Mouse (Mus musculus) C2C12 (cell line): Measurements from ENCODE around the gene Polr2j.

Experiments
- CEBPB ChIP-seq: IDR thresholded peaks from one replicate; pipeline ENCODE4 v1.6.1; 2011; ENCODE audit warnings: low read depth, mild to moderate bottlenecking, control low read depth, moderate library complexity
- CTCF ChIP-seq: IDR thresholded peaks from one replicate; pipeline ENCODE4 v1.5.1; 2011; ENCODE audit not compliant: control insufficient read depth, insufficient read depth, insufficient read length

- TF ChIP-seq CTCF, result no peak
- no peak for TF ChIP-seq CEBPB
Observed at GRCm38 (mm10) chr5:136088821-136089575, 27.4 kb upstream of the Polr2j start.
